Comparison of ENCODE assay signal across 8 mouse cellular contexts in genomic region chr15:98891907-98892606, GRCm38 (mm10). TPM values are rescaled to one million over a fixed set of nuclear protein-coding genes. Genes with fewer than 3 reads are reported as not detected.
DNase-seq lines count a peak whose midpoint lies in the region; ATAC-seq and TF ChIP-seq lines count a peak whose summit lies in the region.

No protein-coding gene starts in this region.

- no peaks in the 10 kb centered on the region for H3K36me3 ChIP-seq in forebrain, embryonic 16.5 days (ENCODE audit: control insufficient read depth, insufficient read depth)
- no peaks in the 10 kb centered on the region for H3K36me3 ChIP-seq in hindbrain, postnatal 0 days (ENCODE audit: insufficient read depth, low read length)
- no peaks in the 10 kb centered on the region for H3K36me3 ChIP-seq in stomach, embryonic 15.5 days

- no peaks in the 10 kb centered on the region for H3K9me3 ChIP-seq in forebrain, embryonic 16.5 days (ENCODE audit: control insufficient read depth, low read length)
- no peaks in the 10 kb centered on the region for H3K9me3 ChIP-seq in hindbrain, postnatal 0 days (ENCODE audit: low read length)
- H3K9me3 ChIP-seq in stomach, embryonic 15.5 days: no peaks in the 10 kb centered on the region

- intact Hi-C loops in left cerebral cortex, postnatal 10 days (cut with DNase I): loop anchor here (1.0 to 5.0 kb wide), 2 partner anchors 36 to 105 kb away; no protein-coding TSS in a partner anchor

- H3K4me3 ChIP-seq in forebrain, embryonic 16.5 days (replicated peaks; ENCODE audit: low read length): no peak overlapping the region
- H3K4me3 ChIP-seq in hindbrain, postnatal 0 days (ENCODE audit: low read length): no peak overlapping the region
- no peak overlapping the region for H3K4me3 ChIP-seq in stomach, embryonic 15.5 days (replicated peaks)

- peak; percentile 96 for TF ChIP-seq CTCF in hindbrain, postnatal 0 days (IDR thresholded peaks at IDR 0.05; ENCODE audit: low read depth)

- H3K27me3 ChIP-seq in forebrain, embryonic 16.5 days (replicated peaks; ENCODE audit: control insufficient read depth, insufficient read depth, low read length): peaks cover 38% of the 10 kb centered on the region
- peaks cover 39% of the 10 kb centered on the region for H3K27me3 ChIP-seq in hindbrain, postnatal 0 days (ENCODE audit: insufficient read depth, low read length)
- peaks cover 40% of the 10 kb centered on the region for H3K27me3 ChIP-seq in stomach, embryonic 15.5 days (replicated peaks)

- no peak overlapping the region for H3K9ac ChIP-seq in forebrain, embryonic 16.5 days (replicated peaks; ENCODE audit: low read depth, low read length)
- no peak overlapping the region for H3K9ac ChIP-seq in hindbrain, postnatal 0 days (replicated peaks; ENCODE audit: low read length)
- H3K9ac ChIP-seq in stomach, embryonic 15.5 days: no peak overlapping the region

- H3K4me2 ChIP-seq in forebrain, embryonic 16.5 days (ENCODE audit: low read length): no peak overlapping the region
- no peak overlapping the region for H3K4me2 ChIP-seq in hindbrain, postnatal 0 days (ENCODE audit: low read depth, low read length)
- no peak overlapping the region for H3K4me2 ChIP-seq in stomach, embryonic 15.5 days

- peak; percentile 79 for ATAC-seq in forebrain, embryonic 16.5 days
- peak; percentile 80 for ATAC-seq in hindbrain, postnatal 0 days
- ATAC-seq in megakaryocyte progenitor cell, adult 5-6 weeks (replicated peaks; ENCODE audit: poor library complexity): peak; percentile 96
- peak; percentile 73 for ATAC-seq in stomach, embryonic 15.5 days (ENCODE audit: insufficient read depth, low FRiP score, low read depth)

- peaks cover 21% of the 10 kb centered on the region for H3K4me1 ChIP-seq in forebrain, embryonic 16.5 days (replicated peaks; ENCODE audit: control insufficient read depth, insufficient read depth, low read length)
- H3K4me1 ChIP-seq in hindbrain, postnatal 0 days (ENCODE audit: insufficient read depth, low read length): peaks cover 21% of the 10 kb centered on the region; the same call in 1 of the 2 replicates
- H3K4me1 ChIP-seq in stomach, embryonic 15.5 days: peaks cover 29% of the 10 kb centered on the region

- DNase-seq in ovary, adult 18-20 months (ENCODE audit: low spot score): peak; percentile 59
- no peak for DNase-seq in ovary, postnatal 10 days (ENCODE audit: low spot score)
- peak; percentile 73 to 85 for DNase-seq in cerebellum, adult 18-20 months
- peak; percentile 90 for DNase-seq in hindbrain, postnatal 0 days (ENCODE audit: low spot score)
- peak; percentile 62 to 67 for DNase-seq in left cerebral cortex, postnatal 10 days (ENCODE audit: extremely low spot score in 1 of 2, low spot score in 2 of 2)

- WGBS in forebrain, embryonic 16.5 days: 42% methylated on average over 6 of the region's 6 CpGs
- 40% methylated on average over 6 of the region's 6 CpGs for WGBS in hindbrain, postnatal 0 days
- WGBS in stomach, embryonic 15.5 days: 32% methylated on average over 6 of the region's 6 CpGs

- H3K27ac ChIP-seq in forebrain, embryonic 16.5 days (ENCODE audit: low read length): no peak overlapping the region
- H3K27ac ChIP-seq in hindbrain, postnatal 0 days: no peak overlapping the region
- no peak overlapping the region for H3K27ac ChIP-seq in stomach, embryonic 15.5 days

RNA-seq across cellular contexts. Expression of gene Rhebl1, which starts 2.3 kb away (rescaled TPM):
- polyA plus RNA-seq in forebrain, embryonic 16.5 days (2015; fragmentation: Nextera tagmentation; extraction: Ambion mirVana): 51.2 and 52.7 TPM in 2 replicates
- total RNA-seq in hindbrain, postnatal 0 days (2014; rRNA removed): 5.8 and 10.2 TPM in 2 replicates
- 25.7 and 26.7 TPM in 2 replicates for polyA plus RNA-seq in hindbrain, postnatal 0 days (2015; fragmentation: Nextera tagmentation; extraction: Ambion mirVana)
- 10 to 100 TPM; 11.2 to 14.1 TPM for total RNA-seq in left cerebral cortex, postnatal 10 days (2021)
- total RNA-seq in megakaryocyte progenitor cell, adult 5-6 weeks (2015): 10.7 and 17.8 TPM in 2 replicates
- 5.4 and 7.9 TPM in 2 replicates for total RNA-seq in megakaryocyte progenitor cell, adult 5-6 weeks (2017)
- 8.6 and 8.8 TPM in 2 replicates for polyA plus RNA-seq in stomach, embryonic 15.5 days (2015; fragmentation: Nextera tagmentation; extraction: Ambion mirVana)

RNA-seq across cellular contexts. Expression of gene Dhh, which starts 6.3 kb away (rescaled TPM):
- 0.65 and 0.66 TPM in 2 replicates for polyA plus RNA-seq in forebrain, embryonic 16.5 days (2015; fragmentation: Nextera tagmentation; extraction: Ambion mirVana)
- total RNA-seq in hindbrain, postnatal 0 days (2014; rRNA removed): 0.29 and 0.68 TPM in 2 replicates
- polyA plus RNA-seq in hindbrain, postnatal 0 days (2015; fragmentation: Nextera tagmentation; extraction: Ambion mirVana): 0.85 and 1.0 TPM in 2 replicates
- under 1 TPM; 0.16 to 0.47 TPM for total RNA-seq in left cerebral cortex, postnatal 10 days (2021)
- not detected in 2 replicates for total RNA-seq in megakaryocyte progenitor cell, adult 5-6 weeks (2015)
- not detected in 2 replicates for total RNA-seq in megakaryocyte progenitor cell, adult 5-6 weeks (2017)
- 0.71 and 1.0 TPM in 2 replicates for polyA plus RNA-seq in stomach, embryonic 15.5 days (2015; fragmentation: Nextera tagmentation; extraction: Ambion mirVana)

RNA-seq across cellular contexts. Expression of gene Kmt2d, which starts 21.1 kb away (rescaled TPM):
- polyA plus RNA-seq in forebrain, embryonic 16.5 days (2015; fragmentation: Nextera tagmentation; extraction: Ambion mirVana): 11.0 and 12.8 TPM in 2 replicates
- 27.7 and 37.8 TPM in 2 replicates for total RNA-seq in hindbrain, postnatal 0 days (2014; rRNA removed)
- polyA plus RNA-seq in hindbrain, postnatal 0 days (2015; fragmentation: Nextera tagmentation; extraction: Ambion mirVana): 7.4 and 7.6 TPM in 2 replicates
- 10 to 100 TPM; 62.4 to 64.3 TPM for total RNA-seq in left cerebral cortex, postnatal 10 days (2021)
- total RNA-seq in megakaryocyte progenitor cell, adult 5-6 weeks (2015): 38.5 and 43.3 TPM in 2 replicates
- total RNA-seq in megakaryocyte progenitor cell, adult 5-6 weeks (2017): 18.6 and 29.0 TPM in 2 replicates
- polyA plus RNA-seq in stomach, embryonic 15.5 days (2015; fragmentation: Nextera tagmentation; extraction: Ambion mirVana): 10.6 and 11.6 TPM in 2 replicates

RNA-seq across cellular contexts. Expression of gene Lmbr1l, which starts 26.0 kb away (rescaled TPM):
- 43.0 and 54.9 TPM in 2 replicates for polyA plus RNA-seq in forebrain, embryonic 16.5 days (2015; fragmentation: Nextera tagmentation; extraction: Ambion mirVana)
- total RNA-seq in hindbrain, postnatal 0 days (2014; rRNA removed): 28.7 and 51.0 TPM in 2 replicates
- polyA plus RNA-seq in hindbrain, postnatal 0 days (2015; fragmentation: Nextera tagmentation; extraction: Ambion mirVana): 20.0 and 20.9 TPM in 2 replicates
- total RNA-seq in left cerebral cortex, postnatal 10 days (2021): 10 to 100 TPM; 15.4 to 21.6 TPM
- total RNA-seq in megakaryocyte progenitor cell, adult 5-6 weeks (2015): 5.2 and 5.6 TPM in 2 replicates
- total RNA-seq in megakaryocyte progenitor cell, adult 5-6 weeks (2017): 3.8 and 9.4 TPM in 2 replicates
- 14.5 TPM in 2 replicates for polyA plus RNA-seq in stomach, embryonic 15.5 days (2015; fragmentation: Nextera tagmentation; extraction: Ambion mirVana)

RNA-seq across cellular contexts. Expression of gene Tuba1b, which starts 42.3 kb away (rescaled TPM):
- 1,178 and 1,185 TPM in 2 replicates for polyA plus RNA-seq in forebrain, embryonic 16.5 days (2015; fragmentation: Nextera tagmentation; extraction: Ambion mirVana)
- total RNA-seq in hindbrain, postnatal 0 days (2014; rRNA removed): 3,512 and 3,813 TPM in 2 replicates
- polyA plus RNA-seq in hindbrain, postnatal 0 days (2015; fragmentation: Nextera tagmentation; extraction: Ambion mirVana): 1,613 and 1,711 TPM in 2 replicates
- total RNA-seq in left cerebral cortex, postnatal 10 days (2021): 1,000 to 10,000 TPM in 1 of 2 experiments, 100 to 1,000 TPM in 1; 986 to 1,032 TPM
- 2,787 and 2,962 TPM in 2 replicates for total RNA-seq in megakaryocyte progenitor cell, adult 5-6 weeks (2015)
- total RNA-seq in megakaryocyte progenitor cell, adult 5-6 weeks (2017): 767 and 827 TPM in 2 replicates
- polyA plus RNA-seq in stomach, embryonic 15.5 days (2015; fragmentation: Nextera tagmentation; extraction: Ambion mirVana): 1,197 and 1,299 TPM in 2 replicates
